Mouse (Mus musculus) liver, embryonic 12.5 days (tissue): Measurements from ENCODE around the gene Ptger3. TPM values are rescaled to one million over a fixed set of nuclear protein-coding genes. Genes with fewer than 3 reads are reported as not detected.

Source experiments
- ATAC-seq: fragments of 200-750 bp; cut with Nextera tagmentation; 2 replicates; pipeline ENCODE4 v1.8.0; 2017; ENCODE audit warnings: moderate number of reproducible peaks, mild to moderate bottlenecking, moderate library complexity
- H3K27ac ChIP-seq: fragments of 300-500 bp; sonication (generic); 2 replicates; pipeline ENCODE4 v1.5.1; 2016; ENCODE audit warnings: mild to moderate bottlenecking
- H3K27me3 ChIP-seq: fragments of 300-500 bp; sonication (generic); replicated peaks from 2 replicates; pipeline ENCODE4 v1.6.1; 2016; ENCODE audit warnings: mild to moderate bottlenecking, moderate library complexity
- H3K36me3 ChIP-seq: fragments of 300-500 bp; sonication (generic); 2 replicates; pipeline ENCODE4 v1.6.1; 2016; ENCODE audit warnings: mild to moderate bottlenecking, moderate library complexity
- H3K4me1 ChIP-seq: fragments of 300-500 bp; sonication (generic); 2 replicates; pipeline ENCODE4 v1.6.1; 2016
- H3K4me2 ChIP-seq: fragments of 300-500 bp; sonication (generic); 2 replicates; pipeline ENCODE4 v1.6.1; 2016; ENCODE audit warnings: mild to moderate bottlenecking, moderate library complexity
- H3K4me3 ChIP-seq: fragments of 300-500 bp; sonication (generic); 2 replicates; pipeline ENCODE4 v1.5.1; 2016; ENCODE audit warnings: mild to moderate bottlenecking, moderate library complexity
- H3K9ac ChIP-seq: fragments of 300-500 bp; sonication (generic); 2 replicates; pipeline ENCODE4 v1.6.1; 2016; ENCODE audit warnings: mild to moderate bottlenecking, moderate library complexity
- H3K9me3 ChIP-seq: fragments of 300-500 bp; sonication (generic); replicated peaks from 2 replicates; pipeline ENCODE4 v1.6.1; 2016; ENCODE audit warnings: mild to moderate bottlenecking, moderate library complexity
- WGBS: fragments of 180-500 bp; shearing (Covaris S2); methylation state at CpG from one replicate; pipeline ENCODE4 v1.1.7; 2016; ENCODE audit not compliant: insufficient replicate concordance; 5-methylcytosine and 5-hydroxymethylcytosine counted together
- polyA plus RNA-seq: library from polyadenylated mRNA; unstranded; fragments of >200 nt; fragmentation: Nextera tagmentation; extraction: Ambion mirVana; gene quantifications from 2 replicates; pipeline ENCODE4 v1.2.1, GENCODE M21; 2016

Gene Ptger3
- polyA plus RNA-seq, 1 experiment from 2014 or later = 9.5 TPM

DNA sequence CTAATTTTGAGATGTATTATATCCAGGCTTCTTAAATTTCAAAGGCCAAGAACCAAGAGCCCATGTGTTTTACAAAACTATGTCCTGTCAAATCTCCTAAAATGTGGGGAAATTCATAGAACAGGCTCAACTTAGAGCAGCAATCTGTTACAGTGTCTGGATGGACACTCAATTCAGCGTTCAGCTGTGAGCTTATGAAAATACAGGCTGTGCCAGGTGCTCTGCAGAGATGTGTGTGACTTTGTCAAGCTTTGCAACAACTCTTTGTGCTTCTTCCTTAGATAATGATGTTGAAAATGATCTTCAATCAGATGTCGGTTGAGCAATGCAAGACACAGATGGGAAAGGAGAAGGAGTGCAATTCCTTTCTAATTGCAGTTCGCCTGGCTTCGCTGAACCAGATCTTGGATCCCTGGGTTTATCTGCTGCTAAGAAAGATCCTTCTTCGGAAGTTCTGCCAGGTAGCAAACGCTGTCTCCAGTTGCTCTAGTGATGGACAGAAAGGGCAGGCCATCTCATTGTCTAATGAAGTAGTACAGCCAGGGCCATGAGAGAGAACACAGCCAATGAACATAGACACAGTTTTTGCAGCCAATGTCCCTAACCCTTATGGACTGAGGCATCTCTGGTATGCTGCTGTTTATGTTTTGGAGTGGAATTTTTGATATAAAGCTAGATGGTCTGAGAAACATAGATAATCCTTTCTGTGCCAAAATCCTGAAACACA, 38.2 kb downstream of the Ptger3 start:
- H3K9me3 ChIP-seq = no peaks in the 10 kb centered on the region
- H3K4me3 ChIP-seq = no peak overlapping the region
- no peaks in the 10 kb centered on the region for H3K4me1 ChIP-seq
- H3K27me3 ChIP-seq = no peaks in the 10 kb centered on the region
- H3K36me3 ChIP-seq = no peaks in the 10 kb centered on the region
- no peak overlapping the region for H3K4me2 ChIP-seq
- H3K27ac ChIP-seq = no peak overlapping the region
- 73% methylated on average over 6 of the region's 6 CpGs for WGBS
- H3K9ac ChIP-seq = no peak overlapping the region
- ATAC-seq = no peak

DNA sequence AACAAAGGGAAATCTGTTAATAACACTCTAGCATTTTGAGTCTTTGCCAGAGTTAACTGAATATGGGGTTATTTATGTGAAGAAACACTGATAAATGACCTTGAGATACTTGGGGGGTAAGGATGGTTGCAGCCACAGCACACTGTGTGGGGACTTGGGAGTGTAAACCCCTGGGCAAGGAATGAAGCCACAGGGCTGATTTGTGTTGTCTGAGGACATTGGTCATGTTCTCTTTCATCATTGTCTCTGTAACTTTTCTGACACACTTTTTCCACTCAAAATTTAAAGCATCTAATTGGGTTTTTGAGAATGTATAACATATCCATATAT, 38.7 kb downstream of the Ptger3 start:
- H3K4me3 ChIP-seq = no peak overlapping the region
- H3K36me3 ChIP-seq = no peaks in the 10 kb centered on the region
- H3K4me1 ChIP-seq = no peaks in the 10 kb centered on the region
- no peak overlapping the region for H3K4me2 ChIP-seq
- ATAC-seq = no peak
- no peaks in the 10 kb centered on the region for H3K27me3 ChIP-seq
- H3K9me3 ChIP-seq = no peaks in the 10 kb centered on the region
- no peak overlapping the region for H3K27ac ChIP-seq
- H3K9ac ChIP-seq = no peak overlapping the region

DNA sequence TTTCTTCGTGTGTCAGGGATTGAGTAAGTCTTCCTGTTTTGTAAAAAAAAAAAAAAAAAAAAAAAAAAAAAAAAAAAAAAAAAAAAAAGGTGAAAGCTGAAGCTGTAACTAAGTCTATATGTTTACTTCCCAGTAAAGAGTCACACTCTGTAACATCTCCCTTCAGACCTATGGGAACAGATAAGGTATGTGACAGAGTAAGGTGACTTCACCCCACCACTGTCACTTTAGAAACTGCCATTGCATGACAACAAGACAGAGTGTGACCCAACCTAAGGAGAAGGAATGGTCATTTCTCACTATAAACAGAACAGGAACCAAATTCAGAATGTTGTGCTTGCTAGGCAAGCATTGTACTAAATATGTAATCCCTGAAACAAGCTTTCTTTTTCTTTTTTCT, 46.9 kb downstream of the Ptger3 start:
- WGBS = 9% methylated on average over 1 of the region's 1 CpGs
- no peak for ATAC-seq

DNA sequence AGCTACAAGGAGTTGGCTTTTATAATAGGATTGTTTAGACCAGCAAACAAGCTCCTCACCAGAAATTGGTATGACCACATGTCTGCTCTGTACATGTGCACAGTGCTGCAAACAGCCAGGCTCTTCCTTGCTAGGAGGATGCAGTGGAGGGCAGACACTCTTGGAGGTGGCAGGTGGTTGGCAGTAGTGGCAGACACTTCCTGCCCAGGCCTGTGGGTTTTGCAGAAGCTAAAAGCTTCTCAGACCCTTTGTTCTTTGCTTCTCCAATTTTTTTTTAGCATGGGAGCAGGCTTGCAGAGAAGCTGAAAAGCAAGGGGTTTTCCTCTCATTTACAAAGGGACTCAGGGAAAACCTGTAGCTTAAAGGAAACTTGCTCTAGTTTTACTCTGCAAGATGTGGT, 50.3 kb downstream of the Ptger3 start:
- Histone ChIP-seq H3K9me3 (no peaks in the 10 kb centered on the region), H3K9ac (no peak overlapping the region), H3K4me1 (no peaks in the 10 kb centered on the region), H3K4me3 (no peak overlapping the region), H3K36me3 (no peaks in the 10 kb centered on the region), H3K27ac (no peak overlapping the region), H3K27me3 (no peaks in the 10 kb centered on the region), H3K4me2 (no peak overlapping the region)
- ATAC-seq = 0 out of 2 replicates have a peak, but pooled peaks have one; percentile 54

More for the DNA sequence above, 46.9 kb downstream of the Ptger3 start:
- Histone ChIP-seq H3K4me3 (no peak overlapping the region), H3K9ac (no peak overlapping the region), H3K36me3 (no peaks in the 10 kb centered on the region), H3K9me3 (no peaks in the 10 kb centered on the region), H3K4me2 (no peak overlapping the region), H3K27ac (no peak overlapping the region), H3K4me1 (no peaks in the 10 kb centered on the region), H3K27me3 (no peaks in the 10 kb centered on the region)

DNA sequence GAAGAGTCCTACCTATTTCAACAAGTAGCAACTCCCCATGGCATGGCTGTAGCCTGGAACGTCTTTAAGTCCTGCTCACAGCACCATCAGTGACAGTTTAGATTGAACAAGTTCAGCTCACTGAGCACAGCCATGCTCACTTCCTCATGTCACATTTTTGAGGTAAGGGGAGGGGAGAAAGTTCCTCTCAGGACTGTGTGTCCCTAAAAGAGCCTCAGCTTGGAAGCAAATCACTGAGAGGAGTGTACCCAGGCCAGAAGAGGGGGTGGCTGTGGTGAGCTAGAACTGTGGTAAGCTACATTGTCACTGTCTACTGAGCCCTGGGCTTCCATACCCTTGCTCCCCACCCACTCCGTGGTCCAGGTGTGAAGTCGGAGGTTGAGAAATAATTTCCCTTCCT, 60.7 kb downstream of the Ptger3 start:
- H3K27ac ChIP-seq = no peak overlapping the region
- H3K9ac ChIP-seq = no peak overlapping the region
- H3K36me3 ChIP-seq = no peaks in the 10 kb centered on the region
- H3K4me1 ChIP-seq = peaks cover 12% of the 10 kb centered on the region
- H3K4me2 ChIP-seq = no peak overlapping the region
- 32% methylated on average over 3 of the region's 3 CpGs for WGBS
- H3K27me3 ChIP-seq = no peaks in the 10 kb centered on the region
- ATAC-seq = no peak
- no peaks in the 10 kb centered on the region for H3K9me3 ChIP-seq
- H3K4me3 ChIP-seq = no peak overlapping the region

DNA sequence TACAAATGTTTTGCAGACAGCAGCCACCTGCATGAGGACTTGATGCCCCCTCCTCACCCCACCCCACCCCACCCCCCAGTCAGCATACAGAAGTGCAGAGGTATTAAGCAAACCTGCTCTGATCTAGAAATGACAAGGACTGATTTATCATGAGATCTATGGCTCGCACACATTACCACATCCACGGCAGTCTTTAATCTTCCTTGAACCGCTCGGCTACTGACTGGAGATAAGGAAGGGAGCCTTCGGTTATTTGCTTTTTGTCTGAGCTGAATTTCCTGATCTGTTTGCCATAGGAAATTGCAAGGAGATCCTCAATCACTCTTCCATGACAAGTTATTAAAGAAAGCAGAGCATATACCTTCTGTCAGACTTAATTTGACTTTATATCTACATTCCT, 64.0 kb downstream of the Ptger3 start:
- ATAC-seq = peak; percentile 70
- H3K36me3 ChIP-seq = no peaks in the 10 kb centered on the region
- H3K4me1 ChIP-seq = peaks cover 21% of the 10 kb centered on the region
- H3K27me3 ChIP-seq = no peaks in the 10 kb centered on the region
- no peak overlapping the region for H3K4me3 ChIP-seq
- H3K9me3 ChIP-seq = no peaks in the 10 kb centered on the region
- 7% methylated on average over 5 of the region's 5 CpGs for WGBS
- no peak overlapping the region for H3K27ac ChIP-seq
- no peak overlapping the region for H3K9ac ChIP-seq
- 0 out of 2 replicates have a peak overlapping the region, but pooled peaks have one; percentile 18 for H3K4me2 ChIP-seq

DNA sequence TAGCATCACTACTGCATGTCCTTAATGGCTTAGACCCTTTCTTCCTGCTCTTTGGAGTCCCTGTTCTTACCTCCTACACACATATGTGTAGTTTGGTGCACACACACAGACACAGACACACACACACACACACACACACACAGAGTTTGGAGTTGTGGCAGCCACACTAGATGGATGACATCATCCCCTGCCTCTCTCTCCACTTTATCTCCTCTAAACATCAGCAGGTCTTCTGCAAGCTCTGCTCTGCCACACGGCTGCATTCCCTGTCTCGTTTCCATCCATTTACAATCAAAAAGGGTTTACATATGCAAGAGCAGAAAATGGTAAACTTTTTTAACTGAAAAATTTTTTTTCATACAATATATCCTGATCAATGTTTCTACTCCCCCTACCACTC, 64.7 kb downstream of the Ptger3 start:
- peak; percentile 65; the same call in 1 of the 2 replicates for ATAC-seq
- no peak overlapping the region for H3K4me3 ChIP-seq
- 5% methylated on average over 2 of the region's 2 CpGs for WGBS

DNA sequence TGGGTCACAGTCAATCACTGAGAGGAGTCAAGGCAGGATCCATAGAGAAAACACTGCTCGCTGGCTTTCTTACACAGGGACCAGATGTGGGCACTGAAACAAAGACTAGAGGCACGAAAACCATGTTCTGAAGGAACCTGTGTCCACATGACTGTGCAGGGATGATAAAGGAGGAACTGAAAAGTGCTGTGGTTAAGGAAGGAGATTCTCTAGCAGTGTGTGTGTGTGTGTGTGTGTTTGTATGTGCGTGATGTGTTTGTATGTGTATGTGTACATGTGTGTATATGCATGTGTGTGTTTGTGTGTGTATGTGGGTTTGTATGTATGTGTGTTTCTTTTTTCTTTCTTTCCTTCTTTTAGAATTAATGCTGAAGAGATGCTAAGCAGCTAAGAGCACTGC, 67.7 kb downstream of the Ptger3 start:
- Histone ChIP-seq H3K27ac (no peak overlapping the region), H3K27me3 (no peaks in the 10 kb centered on the region), H3K9me3 (no peaks in the 10 kb centered on the region), H3K4me3 (no peak overlapping the region), H3K4me1 (peaks cover 49% of the 10 kb centered on the region), H3K4me2 (no peak overlapping the region), H3K9ac (no peak overlapping the region), H3K36me3 (no peaks in the 10 kb centered on the region)
- ATAC-seq = no peak
- WGBS = 53% methylated on average over 3 of the region's 3 CpGs

More for the DNA sequence above, 64.7 kb downstream of the Ptger3 start:
- Histone ChIP-seq H3K9ac (no peak overlapping the region), H3K27ac (no peak overlapping the region), H3K27me3 (no peaks in the 10 kb centered on the region), H3K4me1 (peaks cover 28% of the 10 kb centered on the region), H3K4me2 (no peak overlapping the region), H3K9me3 (no peaks in the 10 kb centered on the region), H3K36me3 (no peaks in the 10 kb centered on the region)

DNA sequence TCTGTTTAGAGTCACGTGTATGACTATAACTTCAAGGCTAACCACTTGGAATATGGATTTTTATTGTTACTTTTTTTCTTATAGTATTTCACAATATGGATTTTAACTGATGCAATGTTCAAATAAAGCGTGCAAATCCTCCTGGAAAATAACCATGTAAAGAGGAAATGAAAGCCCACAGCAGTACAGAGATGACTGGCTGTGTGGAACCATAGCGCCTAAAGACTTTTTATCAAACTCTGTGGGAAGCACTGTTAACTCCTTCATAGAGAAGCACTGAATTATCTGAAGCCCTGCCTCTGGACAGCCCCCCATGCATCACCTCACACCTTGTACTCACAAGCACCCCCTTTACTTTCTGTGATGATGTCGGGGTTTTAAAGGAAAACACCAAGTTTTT, 69.0 kb downstream of the Ptger3 start:
- no peak for ATAC-seq
- H3K9ac ChIP-seq = no peak overlapping the region
- H3K4me2 ChIP-seq = no peak overlapping the region
- no peak overlapping the region for H3K4me3 ChIP-seq
- no peaks in the 10 kb centered on the region for H3K9me3 ChIP-seq
- no peaks in the 10 kb centered on the region for H3K27me3 ChIP-seq
- no peak overlapping the region for H3K27ac ChIP-seq
- H3K4me1 ChIP-seq = peaks cover 45% of the 10 kb centered on the region
- H3K36me3 ChIP-seq = no peaks in the 10 kb centered on the region
- WGBS = 75% methylated on average over 4 of the region's 4 CpGs

DNA sequence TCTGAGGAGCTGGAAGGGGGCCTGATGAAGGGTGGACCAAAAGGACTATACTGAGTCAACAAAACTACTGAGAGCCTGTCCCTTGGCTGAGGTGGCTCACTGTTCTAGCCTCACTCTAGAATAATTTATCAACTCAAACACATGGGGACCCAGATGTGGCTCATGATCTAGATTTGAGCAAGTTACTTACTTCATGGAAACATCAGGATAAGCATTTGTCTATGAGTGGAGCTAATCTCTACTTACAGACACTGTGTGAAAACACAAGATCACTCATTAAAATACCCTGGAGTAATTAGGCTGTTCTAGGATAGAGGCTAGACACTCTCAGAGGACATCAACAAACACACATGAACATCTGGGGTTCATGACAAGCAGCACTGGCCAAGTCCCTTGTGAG, 70.2 kb downstream of the Ptger3 start:
- Histone ChIP-seq H3K27ac (peak overlapping the region; percentile 76), H3K36me3 (no peaks in the 10 kb centered on the region), H3K9ac (peak overlapping the region; percentile 4; the same call in 1 of the 2 replicates), H3K9me3 (no peaks in the 10 kb centered on the region), H3K27me3 (no peaks in the 10 kb centered on the region), H3K4me1 (peaks cover 48% of the 10 kb centered on the region), H3K4me3 (no peak overlapping the region), H3K4me2 (peak overlapping the region; percentile 49)
- peak; percentile 92 for ATAC-seq

DNA sequence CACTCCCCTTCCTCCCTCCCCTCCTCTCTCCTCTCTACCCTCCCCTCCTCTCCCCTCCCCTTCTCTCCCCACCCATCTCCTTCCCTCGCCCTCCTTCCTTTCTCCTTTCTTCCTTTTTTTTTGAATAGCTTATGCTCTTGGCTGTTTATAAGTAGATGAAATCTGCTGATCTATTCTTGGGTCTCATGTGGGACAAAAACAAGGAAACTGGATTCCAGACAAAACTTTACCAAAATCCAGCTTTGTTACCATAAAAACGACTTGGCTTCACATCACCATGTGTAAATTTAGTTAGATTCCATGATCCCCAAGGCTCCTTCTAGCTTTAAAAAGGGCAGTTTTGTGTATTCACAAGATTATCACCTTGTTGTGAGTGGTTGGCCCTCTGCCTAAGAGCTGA, 70.6 kb downstream of the Ptger3 start:
- no peak for ATAC-seq
- Histone ChIP-seq H3K4me1 (peaks cover 48% of the 10 kb centered on the region), H3K36me3 (no peaks in the 10 kb centered on the region), H3K27ac (peak overlapping the region; percentile 76), H3K9me3 (no peaks in the 10 kb centered on the region), H3K4me2 (peak overlapping the region; percentile 49), H3K4me3 (no peak overlapping the region), H3K9ac (peak overlapping the region; percentile 4; the same call in 1 of the 2 replicates), H3K27me3 (no peaks in the 10 kb centered on the region)
- WGBS = 39% methylated on average over 2 of the region's 2 CpGs

DNA sequence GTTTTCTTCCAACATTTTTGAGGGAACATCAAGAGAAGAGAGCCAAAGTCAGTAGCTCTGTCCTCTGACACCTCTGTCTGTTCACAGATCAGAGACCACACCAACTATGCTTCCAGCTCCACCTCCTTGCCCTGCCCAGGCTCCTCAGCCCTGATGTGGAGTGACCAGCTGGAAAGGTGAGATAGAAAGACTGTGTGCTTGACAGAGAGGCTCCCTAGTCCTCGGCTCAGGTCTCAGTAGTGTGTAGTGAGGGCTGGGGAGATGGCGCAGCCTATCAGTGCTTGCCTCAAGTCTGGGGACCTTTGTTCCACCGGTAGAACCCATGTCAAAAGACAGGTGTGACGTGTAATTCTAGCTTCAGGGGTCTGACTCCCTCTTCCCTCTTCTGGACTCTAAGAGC, 74.9 kb downstream of the Ptger3 start:
- H3K9ac ChIP-seq = no peak overlapping the region
- H3K4me2 ChIP-seq = no peak overlapping the region
- H3K4me1 ChIP-seq = peaks cover 29% of the 10 kb centered on the region
- no peaks in the 10 kb centered on the region for H3K36me3 ChIP-seq
- no peak overlapping the region for H3K27ac ChIP-seq
- H3K27me3 ChIP-seq = no peaks in the 10 kb centered on the region
- no peaks in the 10 kb centered on the region for H3K9me3 ChIP-seq
- whole genome bisulfite sequencing = 57% methylated on average over 4 of the region's 4 CpGs
- ATAC-seq = peak; percentile 74
- H3K4me3 ChIP-seq = no peak overlapping the region

DNA sequence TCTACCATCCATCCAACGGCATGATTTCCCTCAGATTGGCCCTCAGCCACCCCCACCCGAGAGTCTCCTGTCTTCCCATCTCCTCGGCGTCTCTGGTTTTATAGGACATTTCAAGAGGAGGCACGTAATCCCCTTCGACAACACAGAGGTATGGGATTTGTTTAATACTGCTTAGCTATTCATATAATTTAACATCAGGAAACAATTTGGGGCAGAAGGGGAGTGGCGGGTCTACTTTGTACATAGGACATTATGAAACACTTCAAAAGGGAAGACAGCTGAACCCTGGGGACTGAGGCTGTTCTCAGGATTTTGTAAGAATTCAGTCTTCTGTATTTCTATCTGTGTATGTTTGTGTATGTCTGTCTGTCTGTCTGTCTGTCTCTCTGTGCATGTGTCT, 94.9 kb downstream of the Ptger3 start:
- Histone ChIP-seq H3K36me3 (no peaks in the 10 kb centered on the region), H3K27me3 (no peaks in the 10 kb centered on the region), H3K4me2 (no peak overlapping the region), H3K4me3 (no peak overlapping the region), H3K4me1 (no peaks in the 10 kb centered on the region), H3K27ac (no peak overlapping the region), H3K9me3 (no peaks in the 10 kb centered on the region), H3K9ac (no peak overlapping the region)
- WGBS = 66% methylated on average over 7 of the region's 7 CpGs
- no peak for ATAC-seq
